Mouse (Mus musculus) liver, embryonic 14.5 days (tissue): ENCODE data around the gene Slc33a1.

Experiments
- CTCF ChIP-seq: IDR thresholded peaks from 2 replicates; pipeline ENCODE4 v1.5.1; 2016; ENCODE audit warnings: antibody characterized with exemption, low read depth, control low read depth
- EP300 ChIP-seq: IDR thresholded peaks from 2 replicates; pipeline ENCODE4 v1.6.1; 2016; ENCODE audit warnings: antibody characterized with exemption, low read depth

DNA sequence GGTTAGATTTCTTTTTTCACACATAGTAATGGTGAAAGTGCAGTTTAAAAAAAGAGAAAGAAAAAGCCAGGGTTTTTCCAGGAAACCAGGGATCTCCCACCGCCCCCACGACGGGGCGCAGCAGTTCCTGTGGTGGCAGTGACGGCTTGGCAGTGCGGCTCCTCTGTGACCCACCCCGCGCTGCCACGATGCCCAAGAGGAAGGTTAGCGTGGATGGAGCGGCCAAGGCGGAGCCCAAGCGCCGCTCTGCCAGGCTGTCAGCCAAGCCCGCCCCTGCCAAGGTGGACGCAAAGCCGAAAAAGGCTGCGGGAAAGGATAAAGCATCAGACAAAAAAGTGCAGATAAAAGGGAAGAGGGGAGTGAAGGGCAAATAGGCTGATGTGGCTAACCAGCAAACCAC is 59.3 kb downstream of the Slc33a1 start:
- TF ChIP-seq EP300 (no peak), CTCF (no peak)
